Mouse (Mus musculus) ZHBTc4 (cell line): ENCODE measurements around the gene Dpy19l3.
A peak's percentile ranks its signal among the peaks of the same experiment; 100 is the strongest.

Source experiments
- DNase-seq: peaks from one replicate; pipeline ENCODE4 v3.0.0-alpha.2; 2011; ENCODE audit warnings: low read depth, low spot score

The Dpy19l3 gene

DNA sequence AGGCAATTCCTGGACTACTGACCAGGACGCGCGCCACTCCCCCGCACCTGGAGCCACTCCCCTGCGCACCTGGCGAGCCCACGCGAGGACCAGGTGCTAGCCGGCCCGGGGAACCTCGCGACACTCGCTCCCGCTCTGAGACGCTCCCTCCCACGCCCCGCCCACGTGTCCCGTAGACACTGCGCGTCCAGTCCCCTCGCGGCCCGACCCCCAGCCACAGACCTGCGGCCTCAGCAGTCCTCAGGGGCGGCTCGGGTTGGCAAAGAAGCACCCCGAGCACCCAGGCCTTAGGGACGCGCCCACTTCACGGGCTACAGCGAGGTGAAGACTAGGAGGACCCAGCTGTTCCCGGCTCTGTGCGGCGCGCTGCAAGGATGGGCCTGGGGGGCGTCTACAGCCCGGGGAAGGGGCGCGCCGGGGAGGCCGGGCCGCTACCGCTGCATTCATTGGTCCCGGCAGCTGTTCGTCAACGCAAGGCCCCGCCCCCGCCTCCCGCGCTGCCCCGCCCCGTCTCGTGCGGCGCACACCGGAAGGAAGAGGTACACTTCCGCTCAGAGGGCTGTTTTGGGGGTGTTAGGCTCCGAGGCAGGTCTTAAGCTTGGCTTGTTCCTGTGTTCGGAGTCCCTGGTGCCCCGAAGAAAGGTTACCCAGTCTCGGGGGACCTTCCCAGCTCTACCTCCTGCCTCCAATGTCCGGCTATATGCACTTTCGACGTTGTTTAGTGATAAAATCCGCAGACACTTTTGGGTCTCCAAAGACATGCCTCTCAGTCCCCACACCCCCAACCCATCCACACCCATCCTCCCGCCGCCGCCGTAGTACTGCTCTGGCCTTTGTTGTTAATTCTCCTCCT, at the start of gene Dpy19l3:
Gene Dpy19l3, minus strand, starts transcription at position 422 of the 853 bp plus-strand sequence.
- peak; percentile 92 for DNase-seq

GRCm38 (mm10) chr7:35802906-35803595, 48.8 kb upstream of the Dpy19l3 start, which contains the start of gene Zfp507:
Gene Zfp507, minus strand, starts transcription at chr7:35803003.
- DNase-seq = peak; percentile 96

DNA sequence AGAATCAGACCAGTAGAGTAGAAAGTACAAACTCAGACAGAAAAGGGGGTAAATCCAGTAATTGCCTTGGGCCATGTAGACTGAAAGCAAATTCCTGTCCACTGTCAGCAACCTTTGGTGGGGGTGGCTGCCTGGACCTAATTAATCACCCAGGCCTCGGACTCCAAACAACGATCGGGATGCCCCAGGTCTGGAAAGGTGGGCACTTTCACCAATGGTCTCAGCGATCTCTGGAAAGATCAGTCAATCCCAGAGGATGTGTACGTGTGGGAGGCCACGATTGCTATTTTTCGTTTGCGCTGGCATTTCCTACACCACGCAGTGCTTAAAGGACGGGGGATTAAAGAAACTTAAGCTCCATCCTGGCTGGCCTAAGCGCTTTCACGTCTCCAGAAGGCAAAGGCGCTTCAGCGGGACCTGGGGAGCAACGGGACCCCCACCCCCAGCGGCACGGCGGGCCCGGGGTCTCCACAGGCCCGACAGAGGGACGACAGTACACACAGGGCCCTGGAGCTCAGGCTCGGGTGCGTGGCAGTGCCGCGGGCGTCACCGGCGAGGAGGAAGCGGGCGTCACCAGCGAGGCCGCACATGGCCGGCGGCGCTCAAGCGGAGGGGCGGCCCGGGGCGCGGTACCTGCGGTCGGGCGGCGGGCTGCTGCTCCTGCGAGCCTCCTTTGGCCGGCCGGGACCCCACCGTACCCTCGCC, 48.1 kb upstream of the Dpy19l3 start:
- no peak for DNase-seq

DNA sequence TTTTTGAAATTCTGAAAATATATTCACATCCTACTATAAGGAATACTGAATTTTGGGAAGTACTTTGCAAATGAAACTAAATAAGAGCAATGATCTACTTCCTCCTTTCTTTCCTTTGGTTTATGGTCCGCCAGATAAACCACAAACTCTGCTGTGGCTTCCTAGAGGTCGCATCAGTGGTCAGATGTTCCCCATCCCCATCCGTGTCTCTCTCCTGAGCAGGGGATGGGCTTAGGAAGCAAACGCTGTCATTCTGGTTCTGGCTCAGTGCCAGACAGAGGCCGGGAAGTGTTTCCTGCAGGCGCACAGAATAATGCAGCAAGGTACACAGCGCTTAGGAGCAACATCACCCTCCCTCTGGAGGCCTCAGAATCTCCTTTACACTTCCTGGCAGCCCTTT, 41.9 kb upstream of the Dpy19l3 start:
- DNase-seq = peak; percentile 32

GRCm38 (mm10) chr7:35794145-35794664, 40.0 kb upstream of the Dpy19l3 start:
- no peak for DNase-seq

GRCm38 (mm10) chr7:35792150-35792848, 38.0 kb upstream of the Dpy19l3 start:
- DNase-seq = no peak

DNA sequence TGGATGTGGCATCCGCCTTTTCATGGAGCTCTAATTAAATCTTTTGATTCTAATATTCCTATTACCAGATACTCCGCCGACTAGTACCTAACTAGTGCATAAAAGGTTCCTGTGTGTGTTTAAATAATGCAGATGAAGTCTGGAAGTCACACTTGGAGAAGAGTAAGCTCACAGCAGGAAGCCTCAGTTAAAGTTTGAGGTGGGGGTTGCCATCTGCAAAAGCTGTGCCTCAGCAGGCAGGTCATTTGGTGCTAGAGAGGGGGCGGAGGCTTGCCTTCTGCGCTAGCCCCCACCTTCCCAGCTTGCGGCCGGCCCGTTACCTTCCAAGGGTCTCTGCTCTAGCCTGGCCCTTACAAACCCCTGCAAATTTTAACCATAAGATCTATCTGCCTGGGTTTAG, 36.7 kb upstream of the Dpy19l3 start:
- peak; percentile 25 for DNase-seq

- DNase-seq = peak; percentile 33
These were observed 35.9 kb upstream of the Dpy19l3 start for GRCm38 (mm10) chr7:35790201-35790600.

- DNase-seq = no peak
These were observed 31.3 kb upstream of the Dpy19l3 start for GRCm38 (mm10) chr7:35785579-35785978.

- no peak for DNase-seq
These were observed 28.0 kb upstream of the Dpy19l3 start for GRCm38 (mm10) chr7:35782252-35782651.

DNA sequence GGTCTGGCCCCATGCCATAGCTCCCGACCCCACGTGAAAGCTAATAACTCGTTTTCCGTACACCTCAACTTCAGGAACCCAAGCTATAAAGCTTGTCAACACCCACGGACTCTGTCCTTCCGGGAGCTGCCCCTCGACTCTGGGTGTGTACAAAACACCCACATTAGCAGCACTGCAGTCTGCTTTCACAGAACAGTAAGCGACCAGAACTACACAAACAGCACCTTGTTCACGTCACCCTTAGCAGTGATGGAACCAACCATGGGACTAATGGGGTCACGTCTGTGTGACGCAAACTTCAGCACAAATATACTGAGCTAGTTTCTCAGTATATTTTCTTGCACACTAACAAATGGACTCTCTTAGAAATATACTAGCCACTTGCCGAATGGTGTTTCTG, 19.9 kb upstream of the Dpy19l3 start:
- no peak for DNase-seq

DNA sequence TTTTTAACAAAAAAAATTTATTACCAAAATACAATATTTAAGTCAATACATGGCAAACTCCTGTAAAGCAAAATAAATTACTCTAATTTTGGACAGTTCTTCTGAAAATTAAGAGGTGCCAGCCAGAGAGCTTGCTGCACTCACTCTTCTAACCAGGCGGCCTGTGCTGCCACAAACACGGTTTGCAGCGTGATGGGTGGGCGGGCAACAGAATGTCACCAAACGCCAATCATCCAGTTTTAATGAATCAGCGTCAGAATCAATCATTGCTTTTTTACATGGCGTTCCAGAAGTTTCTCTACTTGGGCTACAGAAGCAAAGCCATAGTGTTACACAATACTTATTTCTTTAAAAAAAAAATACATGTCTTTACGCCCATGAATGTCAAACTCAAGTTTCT, 18.1 kb upstream of the Dpy19l3 start:
- DNase-seq = no peak

DNA sequence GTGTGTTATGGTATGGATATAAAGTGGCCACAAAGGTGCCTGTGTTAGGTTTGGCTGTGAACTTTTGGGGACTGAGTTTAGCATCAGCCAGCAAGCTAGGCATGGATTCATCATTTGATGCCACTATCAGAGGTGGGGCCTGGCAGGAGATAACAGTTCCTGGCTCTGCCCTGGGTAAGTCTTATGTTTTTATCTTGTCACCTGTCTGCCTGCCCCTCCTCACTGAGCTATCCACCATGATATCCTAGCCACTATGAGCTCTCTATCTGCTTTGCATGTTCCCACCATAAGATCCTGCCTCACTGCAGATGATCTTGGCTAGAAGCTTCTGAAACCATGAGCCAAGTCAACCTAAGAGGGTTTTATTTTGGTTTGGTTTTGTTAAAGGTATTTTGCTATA, 16.9 kb upstream of the Dpy19l3 start:
- DNase-seq = no peak

GRCm38 (mm10) chr7:35770122-35770521, 15.9 kb upstream of the Dpy19l3 start:
- no peak for DNase-seq

DNA sequence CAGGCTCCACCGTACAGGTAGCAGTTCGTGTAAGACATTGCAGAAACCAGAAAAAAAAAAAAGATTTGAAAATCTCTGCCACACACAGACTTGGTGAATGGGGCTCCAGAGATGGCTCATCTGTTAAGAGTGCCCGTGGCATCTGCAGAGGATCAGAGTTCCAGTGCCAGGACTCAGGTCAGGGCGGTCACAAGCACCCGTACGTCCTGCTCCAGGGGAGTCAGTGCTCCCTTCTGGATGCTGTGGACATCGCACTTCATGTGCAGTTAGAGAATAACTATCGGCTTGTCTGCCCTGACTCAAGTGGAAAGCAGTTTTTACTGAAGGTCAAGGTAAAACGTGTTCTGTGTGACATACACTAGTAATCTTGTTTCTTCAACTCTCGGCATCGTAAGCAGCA, 10.2 kb upstream of the Dpy19l3 start:
- no peak for DNase-seq

DNA sequence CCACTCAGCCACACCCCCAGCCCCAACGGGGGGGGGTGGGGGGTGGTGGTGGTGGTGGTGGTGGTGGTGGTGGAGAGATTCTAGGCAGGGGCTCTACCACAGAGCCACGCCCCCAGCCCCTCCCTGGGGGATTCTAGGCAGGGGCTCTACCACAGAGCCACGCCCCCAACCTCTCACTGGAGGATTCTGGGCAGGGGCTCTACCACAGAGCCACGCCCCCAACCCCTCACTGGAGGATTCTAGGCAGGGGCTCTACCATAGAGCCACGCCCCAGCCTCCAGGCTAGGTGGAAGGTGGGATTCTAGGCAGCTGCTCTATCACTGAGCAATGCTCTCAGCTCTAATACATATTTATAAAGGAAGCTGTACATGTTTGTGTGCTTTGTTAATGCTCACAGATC, 7.5 kb upstream of the Dpy19l3 start:
- peak; percentile 62 for DNase-seq

DNA sequence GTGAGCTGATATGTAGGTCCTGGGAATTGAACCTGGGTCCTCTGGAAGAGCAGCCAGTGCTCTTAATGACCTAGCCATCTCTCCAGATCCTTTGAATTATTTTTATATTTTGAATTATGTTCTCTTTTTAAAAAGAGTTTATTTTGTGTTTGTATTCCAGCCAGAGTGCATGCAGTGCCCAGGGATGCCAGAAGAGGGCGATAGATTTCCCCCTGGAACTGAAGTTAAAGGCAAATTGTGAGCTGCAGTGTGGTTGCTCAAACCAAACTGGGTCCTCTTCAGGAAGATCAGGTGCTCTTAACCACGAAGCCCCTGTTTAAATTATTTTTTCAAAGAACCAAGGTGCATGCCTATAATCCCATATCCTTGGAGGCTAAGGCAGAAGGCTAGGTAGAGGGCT, 5.3 kb upstream of the Dpy19l3 start:
- DNase-seq = peak; percentile 61

- peak; percentile 77 for DNase-seq
These were observed 2.5 kb upstream of the Dpy19l3 start for GRCm38 (mm10) chr7:35756510-35757440.

DNA sequence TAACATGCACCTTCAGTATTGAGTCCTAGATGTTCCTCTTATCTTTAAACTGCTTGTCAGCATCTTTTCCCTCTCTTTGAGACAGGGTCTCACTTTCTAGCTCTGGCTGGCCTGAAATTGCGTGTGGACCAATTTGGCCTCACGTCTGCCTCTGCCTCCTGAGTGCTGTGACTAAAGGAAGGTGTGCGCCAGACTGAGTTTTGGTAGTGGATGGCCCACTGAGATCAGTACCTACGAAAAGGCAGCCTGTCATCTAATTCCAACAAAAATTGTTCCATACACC, 573 bp upstream of the Dpy19l3 start:
- DNase-seq = no peak

DNA sequence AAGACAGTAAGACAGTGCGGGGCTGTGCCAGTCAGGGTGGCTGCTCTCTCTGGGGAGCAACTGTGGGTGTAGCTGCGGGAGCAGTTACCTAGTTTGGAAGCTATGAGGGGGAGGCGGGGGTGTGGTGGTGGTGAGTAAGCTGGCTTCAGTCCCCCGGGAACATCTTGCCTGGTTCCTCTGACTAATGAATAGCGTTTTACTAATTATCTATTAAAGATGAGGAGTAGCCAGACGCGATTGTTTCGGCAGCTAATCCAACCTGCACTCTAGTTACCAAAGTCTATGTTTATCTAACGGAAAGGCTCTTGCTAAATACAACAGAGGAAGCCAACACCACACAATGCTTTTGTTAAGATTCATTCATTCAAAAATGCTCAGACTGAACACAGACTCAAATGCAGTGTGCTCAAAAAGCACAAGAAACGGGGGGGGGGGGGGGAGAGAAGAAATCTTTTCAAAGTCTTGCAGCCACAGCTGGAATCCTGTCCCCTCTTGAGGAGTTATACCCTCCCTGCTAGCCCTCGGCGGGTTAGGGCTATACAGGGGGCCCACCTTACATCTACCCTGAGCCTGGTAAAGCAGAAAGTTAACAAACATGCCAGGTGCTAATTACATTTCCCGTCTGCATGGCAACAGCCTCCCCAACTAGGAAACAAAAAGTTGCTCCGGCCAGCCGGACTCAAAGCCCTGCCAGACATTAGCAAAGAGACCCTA, 778 bp downstream of the Dpy19l3 start:
- DNase-seq = no peak
